Mouse (Mus musculus): ENCODE measurements around the gene Slc37a1. TPM values are rescaled to one million over a fixed set of nuclear protein-coding genes. Genes with fewer than 3 reads are reported as not detected.

Slc37a1 gene
- 31.2 to 38.2 TPM (median 36.9 TPM) in 4 replicates for total RNA-seq (2023; ENCODE audit: inconsistent age)

GRCm38 (mm10) chr17:31286492-31286891 lies at the start of gene Slc37a1:
Gene Slc37a1 (plus strand): TSS chr17:31286792.

GRCm38 (mm10) chr17:31276922-31277918 lies 9.4 kb upstream of the Slc37a1 start, which contains the start of gene Rsph1:
Gene Rsph1 (minus strand): TSS chr17:31277383.

GRCm38 (mm10) chr17:31385671-31386665 lies 99.4 kb downstream of the Slc37a1 start, which contains the start of gene Pde9a:
Gene Pde9a (plus strand): TSS chr17:31386210.

Other genes with a start within 250 kb of the Slc37a1 start
- 112 to 129 TPM (median 121 TPM) in 4 replicates for gene Abcg1, start 229.1 kb upstream of the Slc37a1 start, total RNA-seq (2023; ENCODE audit: inconsistent age)
- gene Tff3, start 157.1 kb upstream of the Slc37a1 start, total RNA-seq (2023; ENCODE audit: inconsistent age), result not detected in 4 replicates
- not detected in 4 replicates for gene Tff2, start 142.5 kb upstream of the Slc37a1 start, total RNA-seq (2023; ENCODE audit: inconsistent age)
- gene Tff1, start 121.5 kb upstream of the Slc37a1 start, total RNA-seq (2023; ENCODE audit: inconsistent age), result not detected in 4 replicates
- gene Tmprss3, start 87.8 kb upstream of the Slc37a1 start, total RNA-seq (2023; ENCODE audit: inconsistent age), result 0.26 to 0.57 TPM (median 0.41 TPM) in 4 replicates
- gene Ubash3a, start 78.9 kb upstream of the Slc37a1 start, total RNA-seq (2023; ENCODE audit: inconsistent age), result 0.39 to 0.93 TPM (median 0.51 TPM) in 3 of 4 replicates, not detected in the other
- gene Rsph1, start 9.4 kb upstream of the Slc37a1 start, total RNA-seq (2023; ENCODE audit: inconsistent age), result 0.54 to 1.3 TPM (median 0.83 TPM) in 3 of 4 replicates, not detected in the other
- gene Pde9a, start 99.4 kb downstream of the Slc37a1 start, total RNA-seq (2023; ENCODE audit: inconsistent age), result 1.4 TPM in 1 of 4 replicates, not detected in the others
- gene Wdr4, start 233.2 kb downstream of the Slc37a1 start, total RNA-seq (2023; ENCODE audit: inconsistent age), result 34.8 to 43.2 TPM (median 40.3 TPM) in 4 replicates
- 74.6 to 101 TPM (median 90.3 TPM) in 4 replicates for gene Ndufv3, start 233.3 kb downstream of the Slc37a1 start, total RNA-seq (2023; ENCODE audit: inconsistent age)

All from B cell, adult (primary cell).